Mouse (Mus musculus): ENCODE data around the gene Ldhd.

DNA sequence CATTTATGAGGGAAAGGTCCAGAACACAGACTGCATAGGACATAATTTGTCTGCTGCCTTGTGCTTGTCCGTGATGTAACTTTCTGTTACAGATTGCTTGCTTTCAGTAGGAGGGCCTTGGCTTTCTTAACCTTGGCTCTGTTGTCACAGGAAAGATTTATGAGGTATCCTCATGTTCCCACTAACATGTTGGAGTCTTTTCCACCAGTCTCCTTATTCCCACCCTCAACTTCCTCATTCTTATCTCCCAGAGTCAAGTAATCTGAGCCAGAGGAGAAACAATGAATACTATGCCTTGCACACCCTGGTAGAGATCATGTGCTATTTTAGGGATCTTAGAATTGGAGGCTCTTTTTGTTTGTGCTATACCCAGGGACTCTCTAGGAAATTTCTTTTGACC lies 32.9 kb downstream of the Ldhd start:
- TF ChIP-seq CTCF (IDR thresholded peaks at IDR 0.05; ENCODE audit: low read depth) (no peak), EP300 (IDR thresholded peaks at IDR 0.05; ENCODE audit: low read depth) (no peak)

All from liver, postnatal 0 days (tissue).